Mouse (Mus musculus): Measurements from ENCODE around the gene 2510039O18Rik.

Gene 2510039O18Rik

GRCm38 (mm10) chr4:147937021-147937420, 3.7 kb upstream of the 2510039O18Rik start:
- DNase-seq (ENCODE audit: low spot score) = no peak

GRCm38 (mm10) chr4:147937486-147937885, 3.2 kb upstream of the 2510039O18Rik start:
- no peak for DNase-seq (ENCODE audit: low spot score)

- DNase-seq (ENCODE audit: low spot score) = peak; percentile 36
Measured at GRCm38 (mm10) chr4:147938148-147939096, 2.3 kb upstream of the 2510039O18Rik start.

- no peak for DNase-seq (ENCODE audit: low spot score)
Measured at GRCm38 (mm10) chr4:147940111-147940510, 584 bp upstream of the 2510039O18Rik start.

GRCm38 (mm10) chr4:147941045-147942020, 638 bp downstream of the 2510039O18Rik start:
- DNase-seq (ENCODE audit: low spot score) = no peak

GRCm38 (mm10) chr4:147943005-147943404, 2.3 kb downstream of the 2510039O18Rik start:
- no peak for DNase-seq (ENCODE audit: low spot score)

GRCm38 (mm10) chr4:147947511-147947910, 6.8 kb downstream of the 2510039O18Rik start:
- DNase-seq (ENCODE audit: low spot score) = no peak

GRCm38 (mm10) chr4:147953590-147953989, 12.9 kb downstream of the 2510039O18Rik start:
- peak; percentile 42 for DNase-seq (ENCODE audit: low spot score)

GRCm38 (mm10) chr4:147957141-147957540, 16.4 kb downstream of the 2510039O18Rik start:
- DNase-seq (ENCODE audit: low spot score) = no peak

GRCm38 (mm10) chr4:147959881-147960831, 19.5 kb downstream of the 2510039O18Rik start:
- peak; percentile 45 for DNase-seq (ENCODE audit: low spot score)

GRCm38 (mm10) chr4:147962781-147963180, 22.1 kb downstream of the 2510039O18Rik start:
- no peak for DNase-seq (ENCODE audit: low spot score)

- no peak for DNase-seq (ENCODE audit: low spot score)
Measured at GRCm38 (mm10) chr4:147963623-147964022, 22.9 kb downstream of the 2510039O18Rik start.

GRCm38 (mm10) chr4:147965712-147966111, 25.0 kb downstream of the 2510039O18Rik start:
- DNase-seq (ENCODE audit: low spot score) = no peak

GRCm38 (mm10) chr4:147968816-147969215, 28.1 kb downstream of the 2510039O18Rik start:
- no peak for DNase-seq (ENCODE audit: low spot score)

GRCm38 (mm10) chr4:147969337-147969736, 28.6 kb downstream of the 2510039O18Rik start:
- no peak for DNase-seq (ENCODE audit: low spot score)

- no peak for DNase-seq (ENCODE audit: low spot score)
Measured at GRCm38 (mm10) chr4:147976237-147976636, 35.5 kb downstream of the 2510039O18Rik start.

GRCm38 (mm10) chr4:147977726-147978125, 37.0 kb downstream of the 2510039O18Rik start:
- DNase-seq (ENCODE audit: low spot score) = no peak

- DNase-seq (ENCODE audit: low spot score) = no peak
Measured at GRCm38 (mm10) chr4:147978391-147978790, 37.7 kb downstream of the 2510039O18Rik start.

- no peak for DNase-seq (ENCODE audit: low spot score)
Measured at GRCm38 (mm10) chr4:147979441-147979860, 38.8 kb downstream of the 2510039O18Rik start.

- peak; percentile 4 for DNase-seq (ENCODE audit: low spot score)
Measured at GRCm38 (mm10) chr4:147985205-147986132, 44.8 kb downstream of the 2510039O18Rik start, which contains the start of gene Nppb. Gene Nppb, plus strand, starts transcription at chr4:147985788.
